Mouse (Mus musculus) cortical plate, adult 2 months (tissue): Measurements from ENCODE around the gene R3hcc1l. TPM values are rescaled to one million over a fixed set of nuclear protein-coding genes. Genes with fewer than 3 reads are reported as not detected.

ENCODE experiments used
- H3K27ac ChIP-seq: fragments of 200-500 bp; 2 replicates; pipeline ENCODE4 v1.5.1; 2012; ENCODE audit warnings: low read length, control low read depth, inconsistent platforms; ENCODE audit not compliant: insufficient read depth
- H3K4me1 ChIP-seq: fragments of 200-500 bp; 2 replicates; pipeline ENCODE4 v1.6.1; 2011; ENCODE audit warnings: low read length; ENCODE audit not compliant: control insufficient read depth, insufficient read depth
- H3K4me3 ChIP-seq: fragments of 200-500 bp; 2 replicates; pipeline ENCODE4 v1.5.1; 2011; ENCODE audit warnings: mild to moderate bottlenecking, low read length, control low read depth; ENCODE audit not compliant: insufficient read depth
- CTCF ChIP-seq: fragments of 200-500 bp; IDR thresholded peaks from 2 replicates; pipeline ENCODE4 v1.5.1; 2011; ENCODE audit warnings: mild to moderate bottlenecking, control low read depth, low read length; ENCODE audit not compliant: insufficient read depth; ENCODE audit errors: extremely low read depth
- POLR2A ChIP-seq: fragments of 200-500 bp; IDR thresholded peaks from 2 replicates; pipeline ENCODE4 v1.6.1; 2011; ENCODE audit warnings: mild to moderate bottlenecking, low read length, control low read depth; ENCODE audit not compliant: insufficient read depth; ENCODE audit errors: extremely low read depth
- polyA plus RNA-seq: library from polyadenylated mRNA; depleted of rRNA; stranded (reverse); fragments of >200 nt; gene quantifications from 2 replicates; pipeline ENCODE4 v1.2.3, GENCODE M21; 2012

The R3hcc1l gene
- polyA plus RNA-seq, 1 experiment = 12.4 TPM

DNA sequence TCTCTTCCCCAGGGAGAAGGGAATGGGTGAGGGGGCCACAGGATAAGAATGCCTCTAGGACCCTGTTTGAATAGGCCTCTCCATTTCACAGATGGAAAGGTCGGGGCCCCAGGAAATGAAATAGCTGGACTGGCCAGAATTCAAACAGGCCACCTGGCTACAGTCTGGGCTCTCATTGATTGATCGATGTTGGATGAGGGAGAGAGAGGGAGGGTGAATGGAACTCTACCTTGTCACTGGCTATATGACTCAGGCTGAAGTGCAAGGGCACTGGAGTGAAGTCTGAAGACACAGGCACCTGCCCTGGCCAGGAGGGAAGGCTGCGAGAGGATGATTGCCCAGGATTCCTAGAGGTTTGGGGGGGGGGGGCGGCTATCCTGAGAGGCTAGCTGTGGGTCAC lies 93.2 kb downstream of the R3hcc1l start:
- TF ChIP-seq POLR2A (no peak), CTCF (no peak)
- Histone ChIP-seq H3K4me3 (no peak overlapping the region), H3K4me1 (no peaks in the 10 kb centered on the region), H3K27ac (no peak overlapping the region)

DNA sequence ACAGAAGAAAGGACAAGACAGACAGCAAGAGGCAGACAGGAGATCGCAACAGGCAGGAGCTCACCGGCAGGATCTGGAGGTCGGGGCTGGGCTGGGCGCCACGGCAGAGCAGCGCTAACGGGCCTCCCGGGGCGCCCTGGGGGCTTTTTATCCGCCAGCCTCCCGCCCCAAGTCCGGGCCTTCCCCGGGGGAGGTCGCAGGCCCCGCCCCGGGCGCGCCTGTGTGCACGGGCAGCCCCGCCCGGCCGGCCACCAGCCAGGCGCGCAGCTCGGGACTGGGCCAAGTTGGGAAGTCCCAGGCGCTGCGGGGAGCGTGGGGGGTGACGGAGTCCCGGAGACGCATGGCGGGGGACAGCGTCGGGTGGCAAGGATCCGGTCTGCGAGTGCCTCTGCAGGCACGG lies 94.1 kb downstream of the R3hcc1l start, which contains the start of gene Loxl4:
Gene Loxl4 (minus strand): TSS at position 160 of the 400 bp plus-strand sequence.
- TF ChIP-seq POLR2A = no peak
- no peak within 1 kb of the TSS for H3K27ac ChIP-seq
- no peaks in the 10 kb centered on the region for H3K4me1 ChIP-seq
- no peak within 1 kb of the TSS for H3K4me3 ChIP-seq

DNA sequence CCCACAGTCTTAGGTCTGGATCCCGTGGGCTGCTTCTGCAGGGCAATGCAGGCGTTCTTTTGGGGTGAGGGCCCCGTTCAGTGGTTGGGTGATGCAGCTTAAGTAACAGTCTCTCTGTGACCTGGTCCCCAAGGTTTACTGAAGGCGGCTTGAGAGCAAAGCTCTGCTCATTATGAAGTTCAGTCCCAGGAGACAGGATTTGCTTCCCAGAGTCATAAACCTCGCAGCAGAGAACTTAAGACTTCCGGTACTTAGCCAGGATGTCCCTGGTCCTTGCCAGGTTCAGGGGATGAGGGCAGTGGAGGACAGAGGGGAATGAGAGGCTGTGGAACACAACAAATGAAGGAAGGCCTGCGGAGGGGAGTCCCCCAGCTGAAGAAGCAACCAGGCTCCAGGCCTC lies 94.6 kb downstream of the R3hcc1l start:
- no peak overlapping the region for H3K4me3 ChIP-seq
- no peak overlapping the region for H3K27ac ChIP-seq
- no peak for TF ChIP-seq POLR2A
- no peaks in the 10 kb centered on the region for H3K4me1 ChIP-seq

DNA sequence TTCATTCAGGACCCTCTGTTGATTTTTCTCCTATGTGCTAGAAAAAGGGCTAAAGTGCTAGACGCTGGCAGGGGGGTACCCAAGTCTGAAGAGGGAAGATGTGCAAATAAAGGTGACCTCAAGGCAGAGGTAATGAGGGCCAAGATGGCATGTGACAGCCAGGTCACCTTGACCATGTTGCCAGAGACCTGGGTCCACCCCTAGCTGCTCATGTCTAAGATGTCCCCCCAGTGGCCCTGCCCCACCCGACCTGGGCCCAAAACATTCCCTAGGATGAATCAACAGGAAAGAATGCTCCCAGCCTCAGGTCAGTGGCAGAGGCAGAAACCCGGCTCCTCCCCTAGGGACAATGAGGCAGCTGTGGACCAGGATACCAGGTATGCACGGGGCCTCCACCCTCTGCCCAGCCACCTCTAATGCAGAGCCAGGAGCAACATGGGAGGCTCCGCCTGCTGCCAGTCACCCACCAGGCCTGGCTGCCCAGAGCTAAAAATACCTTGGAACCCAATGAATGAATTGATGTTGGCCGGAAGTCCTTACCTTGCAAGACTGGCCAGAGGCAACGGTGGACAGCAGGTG lies 95.2 kb downstream of the R3hcc1l start:
- H3K27ac ChIP-seq = no peak overlapping the region
- no peak overlapping the region for H3K4me3 ChIP-seq
- no peaks in the 10 kb centered on the region for H3K4me1 ChIP-seq
- no peak for TF ChIP-seq POLR2A
- no peak for TF ChIP-seq CTCF

DNA sequence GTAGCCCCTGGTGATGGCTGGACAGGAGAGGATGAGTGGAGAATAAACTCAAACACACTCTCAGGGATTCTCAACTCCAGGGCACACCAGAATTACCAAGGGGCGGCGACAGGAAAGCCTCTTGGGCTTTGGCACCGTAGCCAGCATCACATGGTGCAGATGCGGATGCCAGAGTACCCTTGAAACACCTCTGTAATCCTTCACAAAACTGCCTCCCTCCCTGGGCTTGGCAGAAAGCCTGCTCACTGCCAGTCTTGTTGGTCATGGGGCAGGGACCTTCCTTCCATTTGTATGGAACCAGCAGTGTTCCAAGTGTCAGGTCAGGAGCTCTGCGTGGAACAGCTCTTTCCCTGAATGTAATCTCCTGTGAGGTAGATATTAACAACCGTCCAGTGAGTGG lies 109.5 kb downstream of the R3hcc1l start:
- Histone ChIP-seq H3K4me3 (no peak overlapping the region), H3K4me1 (peaks cover 3% of the 10 kb centered on the region; the same call in 1 of the 2 replicates), H3K27ac (no peak overlapping the region)
- TF ChIP-seq CTCF (no peak), POLR2A (no peak)

DNA sequence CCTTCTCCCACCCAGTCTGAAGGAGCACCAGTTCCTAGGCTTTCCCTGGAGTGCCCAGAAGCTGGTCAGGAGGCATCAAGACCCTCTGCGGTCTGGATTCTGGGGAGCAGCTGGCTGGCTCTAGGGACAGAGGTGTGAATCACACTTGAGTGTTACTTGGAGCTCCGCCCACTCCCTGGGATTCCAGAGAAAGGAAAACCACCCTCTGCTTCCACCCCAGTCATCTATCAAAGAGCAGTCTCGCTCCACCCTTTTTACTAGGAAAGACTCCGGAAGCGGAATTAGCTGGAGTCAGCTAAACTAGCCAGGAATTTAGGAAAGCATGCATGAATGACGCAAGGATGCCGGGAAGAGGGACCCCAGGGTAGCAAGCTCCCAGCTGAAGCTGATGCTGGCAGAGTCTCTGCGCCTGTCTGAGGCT lies 113.0 kb downstream of the R3hcc1l start:
- Histone ChIP-seq H3K4me1 (peaks cover 5% of the 10 kb centered on the region; the same call in 1 of the 2 replicates), H3K27ac (no peak overlapping the region)
- no peak for TF ChIP-seq CTCF

DNA sequence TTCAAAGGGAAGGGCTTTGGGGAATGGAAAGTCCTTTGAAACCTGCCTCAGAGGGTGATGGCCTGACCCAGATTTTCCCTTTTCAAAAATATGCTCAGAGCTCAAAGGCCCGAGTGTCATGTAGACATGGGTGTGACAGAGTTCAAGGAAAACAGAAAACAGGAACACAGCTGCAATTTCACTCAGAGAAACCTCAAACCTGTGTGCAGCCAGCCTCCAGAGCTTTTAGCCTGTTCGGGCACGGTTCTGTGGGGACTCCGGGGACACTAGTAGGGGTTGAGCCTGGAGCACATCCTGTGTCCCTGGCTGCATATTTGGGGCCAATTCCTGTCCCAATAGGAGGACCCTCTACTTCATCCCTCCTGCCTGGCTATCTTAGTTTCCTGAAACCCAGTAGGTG lies 113.7 kb downstream of the R3hcc1l start:
- Histone ChIP-seq H3K4me3 (no peak overlapping the region), H3K27ac (no peak overlapping the region), H3K4me1 (peaks cover 5% of the 10 kb centered on the region; the same call in 1 of the 2 replicates)
- TF ChIP-seq CTCF (no peak), POLR2A (no peak)

More for the DNA sequence above, 113.0 kb downstream of the R3hcc1l start:
- no peak overlapping the region for H3K4me3 ChIP-seq

DNA sequence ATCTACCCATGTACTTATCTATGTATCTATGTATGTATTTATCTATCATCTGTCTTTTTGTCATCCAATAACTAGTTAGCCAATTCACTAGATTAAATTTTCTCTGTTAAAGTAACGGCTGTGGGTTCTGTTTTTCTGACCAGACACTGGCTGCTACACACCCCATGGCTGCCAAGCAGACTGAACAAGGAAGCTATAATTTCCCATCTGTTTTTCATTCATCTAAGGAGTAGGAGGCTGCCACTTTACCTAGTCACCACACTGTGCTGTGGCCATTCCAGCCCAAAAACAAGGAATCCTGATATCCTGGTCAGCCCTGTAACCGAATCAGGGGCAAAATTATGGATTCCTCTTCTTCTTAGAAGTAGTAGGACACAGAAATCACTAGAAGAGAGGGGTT lies 115.1 kb downstream of the R3hcc1l start:
- peaks cover 5% of the 10 kb centered on the region; the same call in 1 of the 2 replicates for H3K4me1 ChIP-seq
- no peak overlapping the region for H3K4me3 ChIP-seq
- no peak overlapping the region for H3K27ac ChIP-seq
- TF ChIP-seq CTCF = no peak

DNA sequence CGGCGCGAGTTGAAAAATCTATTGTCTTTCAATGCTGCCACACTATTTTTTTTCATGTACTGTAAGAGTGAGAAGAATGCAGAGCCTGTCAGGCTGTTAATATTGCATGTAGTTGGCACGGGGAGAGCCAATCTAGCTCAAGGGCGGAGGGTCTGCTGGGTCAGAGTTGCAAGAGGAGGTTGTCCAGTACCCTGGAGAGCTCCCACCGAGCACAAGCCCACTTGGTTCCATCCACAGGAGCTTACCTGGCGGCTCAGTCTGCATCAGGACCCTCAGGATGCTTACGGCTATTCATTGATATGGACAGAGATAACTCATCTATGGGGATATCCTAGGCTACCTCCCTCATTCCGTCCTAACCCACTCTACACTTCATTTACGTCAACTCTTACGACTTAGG lies 118.1 kb downstream of the R3hcc1l start:
- Histone ChIP-seq H3K4me3 (no peak overlapping the region), H3K4me1 (peaks cover 2% of the 10 kb centered on the region; the same call in 1 of the 2 replicates), H3K27ac (no peak overlapping the region)
- no peak for TF ChIP-seq POLR2A
- TF ChIP-seq CTCF = no peak

DNA sequence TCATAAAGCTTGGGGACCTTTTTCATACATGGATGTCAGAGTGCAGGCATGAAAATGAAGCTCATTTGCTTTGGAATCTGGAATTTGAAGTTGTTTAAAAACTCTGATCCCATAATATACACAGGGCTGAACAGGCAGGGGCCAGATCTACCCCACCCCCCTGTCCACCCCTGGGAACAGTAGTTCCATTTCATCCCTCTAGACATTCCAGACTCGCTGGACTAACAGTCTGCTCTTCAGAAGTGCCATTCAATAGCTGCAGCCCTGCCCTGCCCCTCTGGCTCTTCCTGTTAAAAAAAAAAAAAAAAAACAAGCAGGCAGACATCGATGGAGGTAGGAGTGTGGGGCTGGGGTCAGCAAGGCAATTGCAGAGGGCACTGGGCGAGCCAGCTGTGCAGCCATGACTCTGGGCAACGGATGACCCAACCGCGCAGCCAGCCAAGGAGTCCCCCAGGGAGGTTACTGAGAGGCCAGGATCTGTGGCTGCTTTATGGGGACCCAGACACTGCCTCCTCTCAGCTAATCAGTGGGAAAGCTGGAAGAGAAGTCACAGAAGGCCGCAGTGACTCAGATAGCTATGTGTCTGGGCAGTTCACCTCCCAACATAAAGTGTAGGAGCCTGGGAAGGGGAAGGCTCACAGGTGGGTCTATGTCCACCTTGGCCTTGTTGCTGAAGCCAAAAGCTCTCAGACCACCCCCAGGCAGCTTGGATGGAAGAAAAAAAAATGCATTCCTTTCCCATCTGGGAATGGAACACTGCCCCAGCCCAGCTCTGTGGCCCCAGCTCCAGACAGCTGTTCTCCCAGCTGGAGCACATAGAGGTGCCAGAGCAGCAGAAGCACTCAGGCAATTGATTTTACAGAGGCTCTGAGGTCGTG lies 120.3 kb downstream of the R3hcc1l start:
- Histone ChIP-seq H3K4me1 (no peaks in the 10 kb centered on the region), H3K4me3 (no peak overlapping the region), H3K27ac (no peak overlapping the region)
- TF ChIP-seq CTCF = no peak
- TF ChIP-seq POLR2A = no peak
